Mouse (Mus musculus) brain, adult 2 months (tissue): Measurements from ENCODE around the gene Fancc.
"Not testable (repeated sequence)": the region's sequence is repeated elsewhere in the genome, so short reads cannot be mapped to it uniquely, and the experiment has no call there.

Source experiments
- DNase-seq: peaks from one replicate; pipeline ENCODE4 v3.0.0; 2011; ENCODE audit warnings: low read depth, low spot score

The Fancc gene

DNA sequence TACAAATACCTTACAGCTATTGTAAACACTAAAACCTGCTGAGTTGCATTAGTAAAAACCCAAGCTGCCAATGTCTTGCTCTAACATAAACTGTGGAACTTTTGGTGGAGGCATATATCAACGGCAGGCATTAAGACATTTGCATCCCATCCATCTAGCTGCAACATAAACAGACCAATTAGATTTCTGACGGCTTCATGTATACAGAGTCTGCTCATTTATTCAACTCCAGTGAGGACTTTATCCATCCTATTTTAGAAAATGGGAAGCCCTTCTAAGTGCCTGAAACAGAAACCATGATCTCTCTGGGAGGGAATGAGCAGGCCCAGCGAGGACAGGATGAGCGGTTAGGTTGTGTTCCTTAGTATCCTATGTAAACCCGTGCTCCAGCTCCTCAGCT lies 18.5 kb upstream of the Fancc start:
- no peak for DNase-seq

DNA sequence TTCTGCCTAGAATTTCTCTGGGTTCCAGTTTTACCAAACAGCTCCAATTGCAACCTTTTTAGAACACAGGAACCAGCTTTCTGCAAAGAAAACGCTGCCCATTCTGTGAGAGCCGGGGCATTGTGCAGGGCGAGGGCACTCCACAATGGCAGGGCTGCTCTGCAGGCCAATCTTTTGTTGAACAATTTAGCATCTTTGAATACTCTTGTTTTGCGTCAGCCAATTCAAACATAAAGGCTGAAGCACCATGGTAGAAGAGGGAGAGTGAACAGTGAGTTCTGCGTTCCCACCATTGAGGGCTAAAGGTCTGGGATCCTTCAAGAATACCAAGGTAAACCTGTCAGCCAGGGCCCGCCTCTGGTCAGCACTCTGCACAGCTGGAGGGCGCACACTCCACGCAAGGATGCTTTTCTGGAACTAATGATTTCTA lies 17.9 kb upstream of the Fancc start:
- DNase-seq = no peak

DNA sequence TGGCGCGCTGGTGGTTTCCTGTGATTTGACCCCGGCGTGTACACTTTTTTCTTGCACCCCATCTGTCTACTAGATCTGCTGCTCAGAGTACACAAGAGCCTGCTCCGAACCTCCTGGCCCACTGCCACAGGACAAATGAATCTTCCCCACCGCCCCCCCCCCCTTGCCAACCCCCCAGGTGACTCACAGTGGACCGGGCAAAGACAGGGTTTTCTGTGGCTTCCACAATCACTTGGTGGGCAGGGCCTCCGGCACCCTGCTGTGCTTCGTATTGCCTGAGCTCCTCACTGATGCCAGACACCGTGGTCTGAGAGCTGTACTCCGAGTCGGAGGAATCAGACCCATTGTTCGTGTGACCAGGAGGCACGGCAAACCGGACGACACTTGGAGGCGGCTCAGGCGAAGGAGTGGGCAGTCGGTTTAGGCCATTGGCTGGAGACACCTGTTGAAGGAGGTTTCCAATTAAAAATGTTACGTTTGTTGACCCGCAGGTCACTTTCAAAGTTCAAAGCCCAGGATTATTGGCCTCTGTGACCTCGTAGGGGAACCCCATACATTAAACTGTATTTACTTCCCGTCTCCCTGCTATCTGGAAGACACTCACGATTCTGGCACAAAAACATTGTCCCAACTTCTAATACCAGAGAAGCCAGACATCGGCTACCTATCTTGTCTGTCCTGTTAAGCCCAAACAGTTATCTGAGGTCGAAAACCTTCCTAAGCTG lies 16.5 kb upstream of the Fancc start:
- peak; percentile 24 for DNase-seq

DNA sequence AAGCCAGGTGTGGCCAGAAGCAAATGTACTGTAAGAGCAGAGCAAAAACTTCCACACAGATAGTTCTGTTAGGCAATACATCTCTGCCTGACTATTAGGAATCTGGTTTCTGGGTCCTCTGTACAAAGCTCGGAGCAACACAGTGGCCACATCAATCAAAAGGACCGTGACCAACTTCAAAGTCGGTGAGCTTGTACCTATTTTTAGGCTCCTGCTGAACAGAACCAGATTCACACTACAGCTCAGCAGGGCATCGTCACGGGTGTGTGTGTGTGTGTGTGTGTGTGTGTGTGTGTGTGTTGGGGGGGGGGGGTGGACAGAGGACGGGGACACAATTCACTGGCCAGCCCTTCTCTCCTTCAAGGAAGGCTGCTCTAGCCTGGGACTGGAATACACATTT lies 15.3 kb upstream of the Fancc start:
- DNase-seq = no peak

DNA sequence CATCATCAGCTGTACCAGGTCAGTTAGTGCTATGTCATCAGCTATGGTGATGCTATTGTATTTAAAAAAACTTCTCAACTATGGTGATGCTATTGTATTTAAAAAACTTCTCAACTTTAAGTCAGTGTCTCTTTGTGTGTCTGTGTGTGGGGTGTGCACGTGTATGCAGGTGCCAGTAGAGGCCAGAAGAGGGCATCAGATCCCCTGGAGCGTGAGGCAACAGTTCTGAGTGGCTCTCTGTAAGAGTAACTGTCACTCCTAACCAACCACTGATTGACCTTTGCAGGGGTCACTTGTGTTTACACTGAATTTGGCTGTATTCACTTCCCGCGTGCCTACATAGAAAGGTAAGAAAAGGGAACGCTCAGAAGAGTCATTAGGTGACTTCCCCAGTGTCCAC lies 10.7 kb upstream of the Fancc start:
- DNase-seq = no peak

- DNase-seq = no peak
These were observed 10.0 kb upstream of the Fancc start for GRCm38 (mm10) chr13:63507001-63507556.

- no peak for DNase-seq
These were observed 9.3 kb upstream of the Fancc start for GRCm38 (mm10) chr13:63506364-63506763.

DNA sequence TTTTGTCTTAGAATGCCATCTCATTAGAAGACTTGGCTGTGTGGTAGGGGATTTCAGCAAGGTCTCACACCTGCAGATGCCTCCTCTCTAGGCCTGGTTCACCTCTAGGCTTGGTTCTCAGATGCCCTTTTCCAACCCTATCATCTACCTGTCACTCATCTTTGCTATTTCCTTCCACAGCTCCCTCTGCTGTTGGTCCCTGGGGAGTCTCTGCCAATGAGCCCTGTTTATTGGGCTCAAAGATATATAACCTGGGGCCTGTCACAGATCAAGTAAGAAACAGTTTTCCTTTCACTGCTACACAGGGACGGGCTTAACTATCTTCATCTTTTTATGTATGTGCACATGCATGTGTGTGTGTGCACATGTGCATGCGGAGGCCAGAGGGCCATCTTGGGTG lies 5.3 kb upstream of the Fancc start:
- DNase-seq = no peak

- no peak for DNase-seq
These were observed 2.4 kb upstream of the Fancc start for GRCm38 (mm10) chr13:63499489-63499888.

GRCm38 (mm10) chr13:63487707-63488042 lies 9.4 kb downstream of the Fancc start:
- no peak for DNase-seq

GRCm38 (mm10) chr13:63486791-63487706 lies 10.0 kb downstream of the Fancc start:
- DNase-seq = no peak

DNA sequence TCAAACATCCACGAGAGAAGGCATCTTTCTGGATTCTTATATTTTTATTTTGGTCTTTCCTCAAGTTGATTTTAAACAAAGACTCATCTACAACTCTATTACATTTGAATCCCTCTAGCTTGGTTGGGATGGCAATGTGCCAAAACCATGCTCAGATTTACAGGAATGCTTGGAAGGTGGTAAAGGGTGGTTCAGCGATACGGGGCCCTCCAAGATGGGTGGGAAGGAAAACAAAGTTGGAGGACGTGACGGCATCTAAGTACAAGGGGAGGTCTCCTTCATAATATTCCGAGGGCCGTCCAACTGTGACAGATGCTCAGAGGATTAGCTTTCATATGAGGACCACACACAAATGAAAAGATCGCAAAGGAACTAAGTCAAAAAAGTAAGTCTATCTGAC lies 21.7 kb downstream of the Fancc start:
- DNase-seq = no peak

DNA sequence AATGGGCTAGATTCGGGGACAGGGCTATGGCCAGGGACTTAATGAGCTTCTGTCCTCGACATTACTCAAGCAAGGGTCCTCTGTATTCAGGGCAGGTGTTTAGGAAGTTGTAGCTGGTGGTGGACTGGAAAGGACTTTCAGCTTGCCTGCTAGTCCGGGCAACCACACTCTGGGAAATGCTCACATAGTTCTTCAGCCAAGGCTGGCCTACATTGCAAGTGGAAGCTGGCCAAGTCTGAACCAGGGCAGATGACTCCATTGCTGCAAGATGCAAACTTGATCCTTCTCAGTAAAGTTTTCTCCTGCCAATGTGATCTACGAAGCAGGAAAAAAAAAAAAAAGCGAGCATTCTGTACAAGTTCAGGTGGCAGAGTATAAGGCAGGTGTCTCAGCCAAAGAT lies 44.2 kb downstream of the Fancc start:
- peak; percentile 56 for DNase-seq

- no peak for DNase-seq
These were observed 45.9 kb downstream of the Fancc start for GRCm38 (mm10) chr13:63451140-63451539.

- DNase-seq = no peak
These were observed 51.7 kb downstream of the Fancc start for GRCm38 (mm10) chr13:63445419-63445818.

GRCm38 (mm10) chr13:63432759-63433158 lies 64.3 kb downstream of the Fancc start:
- peak; percentile 14 for DNase-seq

DNA sequence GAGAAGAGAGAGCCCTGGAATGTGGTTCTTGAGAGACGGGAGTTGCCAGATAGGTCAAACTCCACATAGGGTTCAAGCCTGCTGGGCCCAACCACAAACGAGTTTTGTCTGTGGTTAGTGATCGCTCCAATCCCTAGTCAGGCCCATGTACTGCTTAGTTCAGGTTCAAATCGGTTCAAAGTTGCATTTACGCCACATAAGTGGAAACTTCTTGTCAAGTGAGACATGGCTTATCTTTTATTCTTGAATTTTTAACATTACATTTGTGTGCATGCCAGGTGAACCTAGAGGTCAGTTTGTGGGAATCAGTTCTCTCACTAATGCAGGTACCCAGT lies 65.3 kb downstream of the Fancc start:
- no peak for DNase-seq

DNA sequence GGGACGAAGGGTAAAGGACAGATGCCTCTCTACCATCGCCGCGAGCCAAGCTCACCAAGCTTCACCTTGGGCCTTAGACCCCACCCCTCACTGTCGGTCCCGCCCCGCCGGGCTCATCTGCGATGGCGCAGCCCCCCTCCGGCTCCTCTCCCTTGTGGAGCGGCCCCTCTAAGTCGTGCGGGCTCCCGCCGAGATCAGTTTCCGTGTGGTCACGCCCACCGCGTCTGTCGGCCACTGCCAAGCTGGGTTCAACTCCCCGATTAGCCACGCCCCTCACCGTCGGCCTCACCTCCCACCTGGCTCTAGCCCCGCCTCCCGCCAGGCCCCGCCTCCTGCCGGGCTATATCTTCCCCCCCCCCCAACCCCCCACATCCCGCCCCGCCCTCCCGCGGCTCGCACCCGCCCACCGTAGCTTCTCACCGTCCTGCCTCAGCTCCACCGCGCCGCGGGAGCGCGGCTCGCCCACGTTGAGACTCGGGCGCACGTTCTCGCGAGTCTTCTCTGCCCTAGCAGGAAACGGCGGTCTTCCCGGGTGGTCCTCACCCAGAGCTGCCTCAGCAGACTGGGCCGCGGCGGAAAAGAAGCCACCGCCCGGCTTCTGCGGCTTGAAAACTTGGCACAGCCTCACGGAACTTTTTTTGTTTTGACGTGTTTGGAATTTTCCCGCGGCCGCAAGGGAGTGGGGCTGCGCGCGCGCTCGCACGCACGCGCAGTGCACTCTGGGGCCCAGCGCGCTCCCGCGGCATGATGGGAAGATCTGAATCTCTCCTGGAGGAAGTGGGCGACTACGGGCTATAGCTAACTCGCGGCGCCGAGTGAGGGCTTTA lies 65.8 kb downstream of the Fancc start:
- DNase-seq = peak; percentile 95

DNA sequence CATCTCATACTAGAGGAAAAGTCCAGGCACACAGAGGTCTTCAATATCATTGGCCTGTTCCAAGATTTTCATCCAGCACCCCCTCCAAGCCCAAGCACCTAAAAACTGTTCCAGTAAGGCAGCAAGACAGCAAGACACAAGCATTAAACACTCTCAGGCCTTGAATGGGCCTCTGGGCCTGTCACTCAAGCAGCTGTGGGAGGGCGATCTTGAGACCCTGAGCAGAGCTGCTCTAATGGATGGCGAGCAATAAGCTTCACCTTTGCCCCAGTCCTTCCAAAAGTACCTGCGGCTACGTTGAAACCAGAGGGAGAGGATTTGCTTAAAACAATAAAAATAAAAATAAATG lies 66.4 kb downstream of the Fancc start:
- DNase-seq = peak; percentile 61

- DNase-seq = no peak
These were observed 66.9 kb downstream of the Fancc start for GRCm38 (mm10) chr13:63430206-63430605.

- DNase-seq = not testable (repeated sequence)
These were observed 68.9 kb downstream of the Fancc start for GRCm38 (mm10) chr13:63428211-63428610.

- DNase-seq = no peak
These were observed 74.0 kb downstream of the Fancc start for GRCm38 (mm10) chr13:63423060-63423459.
